Mouse (Mus musculus): ENCODE data around the gene Olfr1371.

- no peak for TF ChIP-seq POLR2A (IDR thresholded peaks at IDR 0.05; ENCODE audit: low read depth, low read length)
- TF ChIP-seq CTCF (IDR thresholded peaks at IDR 0.05; ENCODE audit: borderline replicate concordance, insufficient read depth, low read length): no peak
Measured at GRCm38 (mm10) chr11:52223968-52224682, 10.3 kb upstream of the Olfr1371 start.
